Mouse (Mus musculus) ES-E14 (cell line): ENCODE data around the gene Zfp974.
"Not testable (repeated sequence)": the region's sequence is repeated elsewhere in the genome, so short reads cannot be mapped to it uniquely, and the experiment has no call there.

ENCODE experiments used
- HCFC1 ChIP-seq: IDR thresholded peaks from 2 replicates; pipeline ENCODE4 v1.6.1; 2012; ENCODE audit warnings: low read length, inconsistent platforms, borderline replicate concordance; ENCODE audit not compliant: insufficient read depth
- MAFK ChIP-seq: IDR thresholded peaks from 2 replicates; pipeline ENCODE4 v1.6.1; 2014; ENCODE audit warnings: mild to moderate bottlenecking, low read depth, low read length, inconsistent platforms; ENCODE audit not compliant: insufficient read depth

GRCm38 (mm10) chr7:27927041-27927440 is 2.2 kb downstream of the Zfp974 start:
- not testable (repeated sequence) for TF ChIP-seq HCFC1, MAFK
